Mouse (Mus musculus) embryonic facial prominence, embryonic 15.5 days (tissue): Measurements from ENCODE around the gene Ascl4. TPM values are rescaled to one million over a fixed set of nuclear protein-coding genes. Genes with fewer than 3 reads are reported as not detected.

Source experiments
- ATAC-seq: fragments of 200-750 bp; cut with Nextera tagmentation; 2 replicates; pipeline ENCODE4 v1.8.0; 2017; ENCODE audit warnings: low read depth, moderate TSS enrichment; ENCODE audit not compliant: insufficient number of reproducible peaks, low FRiP score, low TSS enrichment
- H3K27ac ChIP-seq: fragments of 300-500 bp; sonication (generic); replicated peaks from 2 replicates; pipeline ENCODE4 v1.5.1; 2015; ENCODE audit warnings: mild to moderate bottlenecking, inconsistent platforms
- H3K27me3 ChIP-seq: fragments of 300-500 bp; sonication (generic); 2 replicates; pipeline ENCODE4 v1.6.1; 2015; ENCODE audit warnings: inconsistent platforms
- H3K36me3 ChIP-seq: fragments of 300-500 bp; sonication (generic); 2 replicates; pipeline ENCODE4 v1.6.1; 2015; ENCODE audit warnings: mild to moderate bottlenecking, inconsistent platforms
- H3K4me1 ChIP-seq: fragments of 300-500 bp; sonication (generic); 2 replicates; pipeline ENCODE4 v1.6.1; 2015; ENCODE audit warnings: inconsistent platforms
- H3K4me2 ChIP-seq: fragments of 300-500 bp; sonication (generic); replicated peaks from 2 replicates; pipeline ENCODE4 v1.6.1; 2015; ENCODE audit warnings: mild to moderate bottlenecking, inconsistent platforms
- H3K4me3 ChIP-seq: fragments of 300-500 bp; sonication (generic); replicated peaks from 2 replicates; pipeline ENCODE4 v1.5.1; 2015; ENCODE audit warnings: mild to moderate bottlenecking, inconsistent platforms
- H3K9ac ChIP-seq: fragments of 300-500 bp; sonication (generic); 2 replicates; pipeline ENCODE4 v1.6.1; 2015; ENCODE audit warnings: inconsistent platforms
- H3K9me3 ChIP-seq: fragments of 300-500 bp; sonication (generic); replicated peaks from 2 replicates; pipeline ENCODE4 v1.6.1; 2016; ENCODE audit warnings: inconsistent platforms
- WGBS: fragments of 180-500 bp; shearing (Covaris S2); methylation state at CpG from one replicate; pipeline ENCODE4 v1.1.7; 2015; 5-methylcytosine and 5-hydroxymethylcytosine counted together
- polyA plus RNA-seq: library from polyadenylated mRNA; unstranded; fragments of >200 nt; fragmentation: Nextera tagmentation; extraction: Ambion mirVana; gene quantifications from 2 replicates; pipeline ENCODE4 v1.2.1, GENCODE M21; 2015

The Ascl4 gene
- polyA plus RNA-seq: 1.5 and 1.7 TPM in 2 replicates

DNA sequence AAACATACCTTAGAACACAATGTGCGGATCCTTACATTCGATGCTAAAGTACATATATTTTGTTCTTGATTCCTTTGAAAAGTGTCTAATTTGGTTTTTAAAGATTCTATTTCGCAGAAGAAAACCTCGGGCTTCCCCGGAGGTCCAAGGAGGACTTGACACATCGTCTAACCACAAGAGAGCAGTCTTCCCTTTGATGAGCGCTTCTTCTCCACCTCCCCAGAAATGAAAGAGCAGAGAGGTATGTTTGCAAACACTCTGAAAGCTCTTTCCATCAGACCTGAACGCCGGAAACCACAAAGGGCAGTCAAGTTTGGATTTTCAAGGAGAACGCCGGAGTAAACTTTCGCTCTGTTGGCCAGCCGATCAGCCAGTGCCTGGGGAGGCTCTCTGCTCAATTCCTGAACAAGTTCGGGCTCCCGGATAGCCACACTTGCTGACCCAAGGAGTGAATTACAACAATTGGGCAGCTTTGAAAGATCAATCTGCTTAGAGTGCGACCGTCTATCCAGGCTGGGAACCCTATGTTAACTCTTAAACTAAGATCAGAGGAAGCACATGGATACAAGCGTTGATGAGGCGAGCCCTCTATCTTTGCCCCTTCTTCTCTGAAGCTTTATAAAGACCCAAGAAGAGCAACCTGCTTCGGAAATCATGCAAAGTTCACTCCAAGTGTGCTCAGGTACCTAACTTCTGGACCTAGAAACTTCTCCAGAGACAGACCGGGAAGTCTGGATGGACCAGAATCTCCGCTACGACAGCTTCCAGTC is at the start of gene Ascl4:
Gene Ascl4, plus strand, starts transcription at position 6 of the 770 bp plus-strand sequence.
- Histone ChIP-seq H3K4me3 (peak within 1 kb of the TSS; percentile 47), H3K9me3 (no peaks in the 10 kb centered on the region), H3K4me2 (peak within 1 kb of the TSS; percentile 82), H3K27ac (peak within 1 kb of the TSS; percentile 35; the same call in 1 of the 2 replicates), H3K36me3 (no peaks in the 10 kb centered on the region), H3K9ac (no peak within 1 kb of the TSS; the same call in 1 of the 2 replicates), H3K4me1 (peaks cover 12% of the 10 kb centered on the region), H3K27me3 (peaks cover 18% of the 10 kb centered on the region)
- WGBS: 1% methylated on average over 23 of the region's 23 CpGs
- no peak for ATAC-seq

DNA sequence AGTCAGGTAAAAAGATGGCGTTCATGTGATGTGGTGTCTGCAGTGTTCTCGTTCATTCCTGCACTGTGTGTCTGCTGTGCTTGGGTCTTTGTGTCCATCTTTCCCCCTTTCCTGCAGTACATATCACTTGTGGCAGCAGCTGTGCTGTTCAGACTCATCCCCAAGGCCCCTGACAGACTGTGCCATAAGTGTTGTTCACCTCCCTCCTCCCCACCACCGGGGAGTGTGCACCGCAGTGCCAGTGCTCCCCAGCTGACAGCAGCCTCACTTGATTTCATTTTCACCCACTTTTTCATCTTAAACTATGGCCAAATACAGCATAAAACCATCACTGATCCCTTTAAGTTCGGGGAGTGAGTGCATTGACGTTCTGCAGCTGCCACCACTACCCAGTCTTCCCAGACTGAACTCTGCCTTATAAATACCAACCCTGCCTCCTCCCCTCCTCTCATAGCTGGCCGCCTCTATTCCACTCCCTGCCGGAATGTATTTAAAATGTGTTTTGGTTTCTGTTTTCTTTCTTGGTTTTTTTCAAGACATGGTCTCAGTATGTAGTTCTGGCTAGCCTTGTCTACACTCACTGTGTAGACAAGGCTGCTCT is 47.5 kb upstream of the Ascl4 start:
- peaks cover 88% of the 10 kb centered on the region for H3K36me3 ChIP-seq
- H3K9ac ChIP-seq: no peak overlapping the region
- ATAC-seq: no peak
- H3K9me3 ChIP-seq: no peaks in the 10 kb centered on the region
- WGBS: 89% methylated on average over 8 of the region's 8 CpGs
- H3K27ac ChIP-seq: no peak overlapping the region
- H3K4me3 ChIP-seq: no peak overlapping the region
- no peaks in the 10 kb centered on the region for H3K4me1 ChIP-seq
- no peaks in the 10 kb centered on the region for H3K27me3 ChIP-seq
- no peak overlapping the region for H3K4me2 ChIP-seq

DNA sequence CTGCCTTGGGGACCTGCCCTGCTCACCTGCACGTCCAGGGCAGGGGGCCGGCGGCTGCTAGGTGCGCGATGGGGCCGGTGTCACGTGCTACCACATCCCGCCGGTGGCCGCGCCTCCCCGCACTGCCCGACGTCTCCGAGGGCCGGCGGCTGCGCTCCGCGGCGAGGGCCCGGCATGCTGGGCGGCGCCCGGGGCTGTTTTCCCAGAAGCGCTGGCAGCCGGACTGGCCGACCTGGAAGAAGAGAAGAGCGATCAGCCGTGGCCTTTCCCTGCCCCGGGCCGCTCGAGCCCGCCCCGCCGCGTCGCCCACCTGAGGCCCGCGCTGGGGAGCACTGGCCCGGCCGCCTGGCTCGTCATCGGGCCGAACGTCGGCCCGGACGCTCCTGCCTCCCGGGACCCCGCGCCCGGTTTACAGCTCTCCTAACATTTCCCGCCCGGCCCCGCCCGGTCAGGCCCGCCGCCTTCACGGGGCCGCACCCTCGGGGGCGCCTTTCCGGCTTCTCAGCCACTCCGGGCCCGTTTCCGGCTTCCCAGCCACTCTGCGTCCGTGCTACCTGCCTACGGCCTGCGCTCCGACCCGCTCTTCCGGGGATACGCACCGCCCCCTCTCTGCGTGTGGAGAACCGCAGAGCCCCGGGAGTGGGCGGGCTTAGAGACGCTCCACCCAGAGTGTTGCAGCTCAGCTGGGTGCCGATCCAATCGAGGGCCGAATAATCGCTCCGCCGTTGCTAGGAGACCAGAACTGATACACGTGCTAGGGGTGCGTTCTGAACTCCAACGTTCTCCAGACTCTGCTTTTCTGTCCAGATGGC is 10.8 kb upstream of the Ascl4 start, which contains the start of gene Prdm4:
Gene Prdm4, minus strand, starts transcription at position 645 of the 812 bp plus-strand sequence.
- ATAC-seq: peak; percentile 100
- Histone ChIP-seq H3K4me2 (peak within 1 kb of the TSS; percentile 71), H3K27me3 (0 out of 2 replicates have a peak, but pooled peaks cover 3% of the 10 kb centered on the region), H3K4me1 (peaks cover 8% of the 10 kb centered on the region), H3K9ac (peak within 1 kb of the TSS; percentile 92), H3K27ac (peak within 1 kb of the TSS; percentile 84), H3K9me3 (no peaks in the 10 kb centered on the region), H3K4me3 (peak within 1 kb of the TSS; percentile 89), H3K36me3 (peaks cover 24% of the 10 kb centered on the region)
- WGBS: under 1% methylated on average over 89 of the region's 90 CpGs

DNA sequence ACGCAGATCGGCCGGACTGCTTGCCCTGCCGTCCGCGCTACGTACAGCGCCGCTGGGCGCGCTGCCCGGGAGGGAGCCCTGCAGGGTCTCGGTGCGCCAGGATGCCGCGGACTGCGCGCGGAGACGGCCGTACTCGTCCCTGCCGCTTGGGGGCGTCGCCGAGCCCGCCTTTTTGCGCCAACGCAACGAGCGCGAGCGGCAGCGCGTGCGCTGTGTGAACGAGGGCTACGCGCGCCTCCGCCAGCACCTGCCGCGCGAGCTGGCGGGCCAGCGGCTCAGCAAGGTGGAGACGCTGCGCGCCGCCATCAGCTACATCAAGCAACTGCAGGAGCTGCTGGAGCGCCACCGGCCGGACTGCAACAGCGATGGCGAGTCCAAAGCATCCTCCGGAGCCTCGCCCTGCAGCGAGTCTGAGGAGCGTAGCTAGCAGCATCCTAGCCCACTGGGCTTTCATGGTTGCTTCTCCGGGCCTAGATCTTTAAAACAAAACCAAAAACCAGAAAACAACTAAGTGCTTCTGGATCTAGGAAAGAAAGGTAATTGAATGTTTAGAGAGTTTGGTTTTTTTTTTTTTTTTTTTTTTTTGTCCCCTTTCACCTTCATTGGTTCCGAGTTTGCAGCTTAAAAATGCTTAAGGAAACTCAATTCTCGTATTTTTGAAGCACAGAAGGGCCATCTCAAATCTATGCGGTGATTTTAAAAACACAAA is 1.2 kb downstream of the Ascl4 start:
- H3K27ac ChIP-seq: peak overlapping the region; percentile 35; the same call in 1 of the 2 replicates
- no peak overlapping the region; the same call in 1 of the 2 replicates for H3K9ac ChIP-seq
- no peaks in the 10 kb centered on the region for H3K9me3 ChIP-seq
- H3K27me3 ChIP-seq: peaks cover 18% of the 10 kb centered on the region
- H3K4me3 ChIP-seq: peak overlapping the region; percentile 47
- peaks cover 12% of the 10 kb centered on the region for H3K4me1 ChIP-seq
- no peaks in the 10 kb centered on the region for H3K36me3 ChIP-seq
- WGBS: 1% methylated on average over 63 of the region's 63 CpGs
- ATAC-seq: peak; percentile 57; the same call in 1 of the 2 replicates
- peak overlapping the region; percentile 82 for H3K4me2 ChIP-seq

DNA sequence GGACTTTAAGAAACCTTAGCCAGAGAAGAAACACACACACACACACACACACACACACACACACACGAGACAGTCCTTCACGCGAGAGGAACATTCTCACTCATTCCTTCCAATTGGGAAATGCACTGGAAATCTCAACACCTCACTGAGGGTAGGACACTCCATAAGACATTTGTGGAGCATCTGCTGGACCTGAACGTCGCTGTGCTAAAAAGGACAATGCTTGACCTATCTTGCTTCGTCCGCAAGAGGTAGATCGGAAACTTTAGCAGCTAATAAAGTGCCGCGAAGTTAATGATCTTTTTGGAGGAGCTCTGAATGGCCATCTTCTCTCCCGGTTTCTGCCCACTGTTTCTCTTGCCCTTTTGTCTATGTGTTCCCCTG is 1.7 kb downstream of the Ascl4 start:
- H3K36me3 ChIP-seq: no peaks in the 10 kb centered on the region
- H3K27me3 ChIP-seq: peaks cover 18% of the 10 kb centered on the region
- H3K27ac ChIP-seq: no peak overlapping the region
- no peak overlapping the region for H3K9ac ChIP-seq
- peak overlapping the region; percentile 47 for H3K4me3 ChIP-seq
- WGBS: 47% methylated on average over 11 of the region's 11 CpGs
- H3K9me3 ChIP-seq: no peaks in the 10 kb centered on the region
- H3K4me2 ChIP-seq: peak overlapping the region; percentile 82; the same call in 1 of the 2 replicates
- ATAC-seq: no peak
- H3K4me1 ChIP-seq: peaks cover 12% of the 10 kb centered on the region

DNA sequence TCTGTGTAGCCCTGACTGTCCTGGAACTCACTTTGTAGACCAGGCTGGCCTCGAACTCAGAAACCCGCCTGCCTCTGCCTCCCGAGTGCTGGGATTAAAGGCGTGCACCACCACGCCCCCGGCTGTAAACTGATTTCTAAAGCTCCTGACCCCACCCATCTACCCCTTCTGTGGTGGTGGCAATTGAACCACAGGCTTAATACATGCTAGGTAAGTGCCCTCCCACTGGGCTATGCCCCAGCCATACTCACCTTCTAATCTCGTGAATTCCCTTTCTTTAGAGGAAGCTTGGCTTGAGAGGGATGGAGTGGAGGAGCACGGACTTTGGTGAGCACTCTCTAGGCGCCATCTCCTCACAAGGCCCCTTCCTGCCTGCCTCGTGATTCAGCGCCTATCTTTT is 2.5 kb downstream of the Ascl4 start:
- Histone ChIP-seq H3K4me3 (no peak overlapping the region), H3K4me1 (peaks cover 12% of the 10 kb centered on the region), H3K9ac (no peak overlapping the region), H3K27ac (no peak overlapping the region), H3K4me2 (no peak overlapping the region), H3K9me3 (no peaks in the 10 kb centered on the region), H3K27me3 (peaks cover 18% of the 10 kb centered on the region), H3K36me3 (no peaks in the 10 kb centered on the region)
- no peak for ATAC-seq
- WGBS: 83% methylated on average over 11 of the region's 11 CpGs

DNA sequence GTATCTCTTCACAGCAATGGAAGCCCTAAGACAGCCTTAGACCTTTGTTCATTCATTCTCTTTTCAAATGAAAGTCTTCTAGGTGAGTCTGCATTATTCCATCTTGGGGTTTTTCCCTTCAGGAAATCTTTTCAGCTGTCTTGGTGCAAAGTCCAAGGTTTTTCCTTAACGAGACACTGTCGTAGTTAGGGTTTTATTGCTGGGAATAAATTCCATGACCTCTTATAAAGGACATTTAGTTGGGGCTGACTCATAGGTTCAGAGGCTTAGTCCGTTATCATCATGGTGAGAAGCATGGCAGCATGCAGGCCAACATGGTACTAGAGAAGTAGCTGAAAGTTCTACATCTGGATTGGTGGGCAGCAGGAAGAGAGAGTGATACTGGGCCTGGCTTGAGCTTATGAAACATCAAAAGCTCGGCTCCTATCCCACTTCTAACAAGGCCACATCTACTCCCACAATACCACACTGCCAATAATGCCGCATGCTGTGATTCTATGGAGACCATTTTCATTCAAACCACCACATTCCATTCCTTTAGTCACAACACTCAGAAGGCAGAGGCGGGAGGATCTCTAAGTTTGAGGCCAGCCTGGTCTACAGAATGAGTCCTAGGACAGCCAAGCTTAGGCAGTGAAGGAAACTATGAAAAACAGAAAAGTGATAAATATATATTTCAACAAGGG is 8.9 kb downstream of the Ascl4 start:
- no peak for ATAC-seq
- no peak overlapping the region for H3K4me2 ChIP-seq
- peaks cover 57% of the 10 kb centered on the region for H3K36me3 ChIP-seq
- H3K4me1 ChIP-seq: no peaks in the 10 kb centered on the region
- no peak overlapping the region for H3K4me3 ChIP-seq
- H3K27ac ChIP-seq: no peak overlapping the region
- H3K9ac ChIP-seq: no peak overlapping the region
- 93% methylated on average over 6 of the region's 6 CpGs for WGBS
- H3K27me3 ChIP-seq: no peaks in the 10 kb centered on the region
- 0 out of 2 replicates have a peak, but pooled peaks cover 5% of the 10 kb centered on the region for H3K9me3 ChIP-seq

DNA sequence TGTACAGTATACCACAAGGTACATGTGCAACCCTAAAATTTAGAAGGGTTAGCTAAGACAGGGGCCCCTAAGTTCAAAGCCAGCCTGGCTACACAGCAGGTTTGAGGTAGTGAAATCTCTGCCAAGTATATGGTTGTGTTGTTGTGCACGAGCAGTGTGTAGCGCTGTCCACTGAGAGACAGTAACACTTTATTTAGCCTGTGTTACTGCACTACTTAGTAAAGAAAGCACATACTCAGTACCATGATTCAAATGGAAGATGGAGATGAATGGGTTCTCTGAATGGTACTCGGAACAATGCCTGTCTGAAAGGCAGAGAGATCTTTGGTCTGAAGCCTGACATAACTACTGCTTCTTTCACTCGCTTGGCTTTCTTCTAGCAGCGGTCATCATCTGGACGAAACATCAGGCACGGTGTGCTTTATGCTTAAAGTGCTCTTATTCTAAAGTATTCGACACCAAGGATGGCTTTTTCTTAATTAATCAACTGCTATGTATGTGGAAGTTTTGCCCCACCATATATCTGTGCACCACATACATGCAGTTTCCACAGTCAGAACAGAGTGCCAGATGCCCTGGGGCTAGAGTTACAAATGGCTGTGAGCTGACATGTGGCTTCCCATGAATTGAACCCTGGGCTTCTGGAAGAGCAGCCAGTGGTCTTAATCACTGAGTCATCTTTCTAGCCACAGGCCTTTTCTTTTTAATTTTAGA is 21.2 kb downstream of the Ascl4 start:
- Histone ChIP-seq H3K4me3 (no peak overlapping the region), H3K9me3 (no peaks in the 10 kb centered on the region), H3K9ac (no peak overlapping the region), H3K4me1 (no peaks in the 10 kb centered on the region), H3K27me3 (no peaks in the 10 kb centered on the region), H3K36me3 (peaks cover 84% of the 10 kb centered on the region), H3K4me2 (no peak overlapping the region), H3K27ac (no peak overlapping the region)
- no peak for ATAC-seq
- 95% methylated on average over 8 of the region's 8 CpGs for WGBS

DNA sequence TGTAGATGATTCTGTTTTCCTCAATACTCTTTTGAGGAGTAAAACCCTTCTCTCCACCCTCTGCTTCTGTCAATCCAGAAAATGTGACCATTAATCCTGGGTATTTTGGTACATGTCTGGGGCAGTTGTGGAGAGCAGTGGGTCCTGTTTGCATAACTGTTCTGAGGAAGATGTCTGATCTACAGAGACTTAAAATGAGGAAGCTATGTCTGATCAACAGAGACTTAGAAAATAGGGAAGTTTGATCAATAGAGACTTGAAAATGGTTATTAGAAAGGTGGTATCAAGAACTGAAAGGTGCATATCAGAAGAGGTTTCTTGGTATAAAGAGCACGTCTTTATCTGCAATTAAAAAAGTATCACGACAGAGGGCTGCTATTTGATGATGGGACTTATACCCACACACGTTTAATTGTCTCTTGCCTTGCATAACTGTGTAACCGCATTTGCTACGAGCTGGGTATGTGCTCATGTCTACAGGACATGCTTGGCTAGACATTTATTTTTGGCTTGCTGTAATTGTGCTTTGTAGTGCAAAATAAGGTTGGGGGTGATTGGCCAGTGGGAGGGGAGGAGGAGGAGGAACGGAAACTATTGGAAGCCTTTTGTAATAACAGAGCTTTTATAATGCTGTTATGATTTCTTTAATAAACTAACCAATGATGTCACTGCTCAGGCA is 24.4 kb downstream of the Ascl4 start:
- Histone ChIP-seq H3K4me2 (no peak overlapping the region), H3K9ac (no peak overlapping the region), H3K36me3 (peaks cover 74% of the 10 kb centered on the region), H3K4me3 (no peak overlapping the region), H3K27ac (no peak overlapping the region), H3K4me1 (peaks cover 7% of the 10 kb centered on the region; the same call in 1 of the 2 replicates), H3K9me3 (no peaks in the 10 kb centered on the region), H3K27me3 (no peaks in the 10 kb centered on the region)
- no peak for ATAC-seq
- WGBS: 90% methylated on average over 6 of the region's 6 CpGs
